Mouse (Mus musculus): ENCODE results near the gene Gm498.

DNA sequence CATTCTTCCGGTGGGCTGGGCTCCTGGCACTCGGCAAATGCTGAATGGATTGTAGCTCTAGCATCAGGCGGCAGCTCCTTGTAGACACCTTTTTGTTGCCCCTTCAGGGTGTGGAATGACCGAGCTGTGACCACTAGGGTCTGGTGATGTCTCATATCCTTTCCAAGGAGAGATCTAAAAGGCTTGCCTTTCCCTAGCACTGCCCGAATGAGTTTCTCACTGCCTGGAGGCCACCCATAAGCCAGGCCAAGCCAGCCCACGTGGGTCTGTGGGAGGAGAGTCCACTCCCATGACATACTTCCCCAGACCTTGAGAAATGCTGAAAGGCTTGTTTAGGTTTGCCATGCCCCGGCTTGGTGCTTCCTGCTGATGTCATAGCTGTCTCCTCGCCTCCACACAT is 34.4 kb upstream of the Gm498 start:
- TF ChIP-seq CTCF (IDR thresholded peaks at IDR 0.05; ENCODE audit: borderline replicate concordance, insufficient read depth, low read depth, low read length) (no peak), POLR2A (IDR thresholded peaks at IDR 0.05; ENCODE audit: borderline replicate concordance, insufficient read depth, low read length) (no peak)
